ENCODE assay signal across 8 mouse cellular contexts in the genomic region with DNA sequence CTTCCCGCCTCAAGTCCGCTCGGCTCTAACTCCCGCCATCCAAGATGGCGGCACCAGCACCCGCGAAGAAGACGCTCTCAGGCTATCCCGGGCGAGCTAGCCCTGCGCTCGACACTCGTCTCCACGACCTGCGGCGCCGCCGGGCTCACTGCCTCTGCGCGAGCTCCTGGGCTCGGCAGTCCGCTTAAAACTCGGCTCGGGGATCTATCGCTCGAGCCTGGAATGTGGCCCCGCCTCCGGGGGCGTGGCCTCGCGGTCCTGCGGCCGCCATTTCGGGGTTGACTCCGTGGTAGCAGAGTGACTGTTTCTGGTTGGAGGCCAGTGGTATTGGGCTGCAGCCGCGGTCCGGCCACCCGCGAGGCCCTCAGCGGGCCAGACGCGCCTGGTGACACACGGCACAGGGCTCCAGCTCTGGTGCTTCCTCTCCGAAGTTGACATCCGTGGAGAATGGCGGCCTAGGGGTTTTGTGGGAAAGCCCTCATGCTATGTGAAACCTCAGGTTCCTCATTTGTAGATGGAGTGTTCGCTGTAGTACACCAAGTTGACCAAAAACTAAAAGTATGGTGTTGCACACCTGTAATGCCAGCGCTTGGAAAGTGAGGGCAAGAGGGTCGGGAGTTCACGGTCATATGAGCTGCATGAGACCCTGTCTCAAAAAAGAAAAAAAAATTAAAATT. TPM values are rescaled to one million over a fixed set of nuclear protein-coding genes. Genes with fewer than 3 reads are reported as not detected.
DNase-seq lines count a peak whose midpoint lies in the region; ATAC-seq and TF ChIP-seq lines count a peak whose summit lies in the region.

A gene (minus strand): TSS at position 184 of the 677 bp plus-strand sequence.

- H3K36me3 ChIP-seq in hindbrain, postnatal 0 days (ENCODE audit: insufficient read depth, low read length): no peaks in the 10 kb centered on the region

- peak; percentile 99 for DNase-seq in WW6 (ENCODE audit: low read depth, low spot score)
- peak; percentile 95 to 98 for DNase-seq in cerebellum, postnatal 4 days (ENCODE audit: low spot score in 2 of 2)
- DNase-seq in gastrocnemius, adult 2 months: peak; percentile 99
- DNase-seq in hindbrain, postnatal 0 days (ENCODE audit: low spot score): peak; percentile 99
- peak; percentile 99 for DNase-seq in left cerebral cortex, adult 2 months (ENCODE audit: extremely low spot score in 1 of 2, low spot score in 2 of 2)
- DNase-seq in right cerebral cortex, adult 2 months (ENCODE audit: low spot score in 2 of 2): peak; percentile 99
- DNase-seq in urinary bladder, postnatal 14 days (ENCODE audit: low spot score): peak; percentile 97

- TF ChIP-seq CTCF in gastrocnemius, adult 2 months (IDR thresholded peaks at IDR 0.05): no peak
- 0 out of 2 replicates have a peak, but pooled peaks have one; percentile 8 for TF ChIP-seq CTCF in hindbrain, postnatal 0 days (IDR thresholded peaks at IDR 0.05; ENCODE audit: low read depth)
- TF ChIP-seq CTCF in left cerebral cortex, adult 2 months (IDR thresholded peaks at IDR 0.05): no peak; the same call in 1 of the 2 replicates

- WGBS in hindbrain, postnatal 0 days: under 1% methylated on average over 51 of the region's 51 CpGs

- peak; percentile 99 for ATAC-seq in hindbrain, postnatal 0 days
- peak; percentile 93 for ATAC-seq in megakaryocyte, adult 5-6 weeks (ENCODE audit: poor library complexity, severe bottlenecking)

- H3K4me1 ChIP-seq in hindbrain, postnatal 0 days (ENCODE audit: insufficient read depth, low read length): peaks cover 13% of the 10 kb centered on the region

- no peaks in the 10 kb centered on the region for H3K27me3 ChIP-seq in hindbrain, postnatal 0 days (ENCODE audit: insufficient read depth, low read length)

- peak within 1 kb of the TSS; percentile 100 for H3K27ac ChIP-seq in gastrocnemius, adult 2 months
- H3K27ac ChIP-seq in hindbrain, postnatal 0 days: peak within 1 kb of the TSS; percentile 100
- H3K27ac ChIP-seq in left cerebral cortex, adult 2 months: peak within 1 kb of the TSS; percentile 99

- intact Hi-C loops in gastrocnemius, adult 2 months (cut with DNase I): loop anchor here (2.0 to 5.0 kb wide), 3 partner anchors 40 to 74 kb away; a partner anchor contains a TSS
- intact Hi-C loops in left cerebral cortex, adult 2 months (cut with DNase I): loop anchor here (1.0 to 5.0 kb wide), 2 partner anchors 75 to 126 kb away; a partner anchor contains a TSS

- H3K9ac ChIP-seq in hindbrain, postnatal 0 days (replicated peaks; ENCODE audit: low read length): peak within 1 kb of the TSS; percentile 99

- peak within 1 kb of the TSS; percentile 88 for H3K4me3 ChIP-seq in gastrocnemius, adult 2 months
- H3K4me3 ChIP-seq in hindbrain, postnatal 0 days (ENCODE audit: low read length): peak within 1 kb of the TSS; percentile 100
- H3K4me3 ChIP-seq in left cerebral cortex, adult 2 months: peak within 1 kb of the TSS; percentile 93

- H3K4me2 ChIP-seq in hindbrain, postnatal 0 days (ENCODE audit: low read depth, low read length): peak within 1 kb of the TSS; percentile 83

- no peaks in the 10 kb centered on the region for H3K9me3 ChIP-seq in hindbrain, postnatal 0 days (ENCODE audit: low read length)

RNA-seq across cellular contexts. Expression of the gene that starts here (rescaled TPM):
- 100 to 1,000 TPM; 129 to 136 TPM for total RNA-seq in gastrocnemius, adult 2 months (2021)
- 204 and 218 TPM in 2 replicates for total RNA-seq in hindbrain, postnatal 0 days (2014; rRNA removed)
- 86.1 and 90.5 TPM in 2 replicates for polyA plus RNA-seq in hindbrain, postnatal 0 days (2015; fragmentation: Nextera tagmentation; extraction: Ambion mirVana)
- total RNA-seq in left cerebral cortex, adult 2 months (2021): 10 to 100 TPM; 85.4 to 89.8 TPM
- 140 and 149 TPM in 2 replicates for total RNA-seq in megakaryocyte, adult 5-6 weeks (2015)
- total RNA-seq in megakaryocyte, adult 5-6 weeks (2017): 84.8 and 108 TPM in 2 replicates

Comparison
In these comparisons a context has a peak if more than half of its experiments do, and no peak if none do; other contexts are left out.
1. Peak in every context shown above with its lines: DNase-seq, ATAC-seq, H3K4me3 ChIP-seq and H3K27ac ChIP-seq.